Mouse (Mus musculus) brain, embryonic 14.5 days (tissue): ENCODE measurements around the gene Fignl1.

Experiments
- CTCF ChIP-seq: fragments of 200-500 bp; IDR thresholded peaks from 2 replicates; pipeline ENCODE4 v1.5.1; 2012; ENCODE audit warnings: inconsistent platforms, mild to moderate bottlenecking, moderate library complexity, borderline replicate concordance; ENCODE audit not compliant: insufficient read depth, insufficient read length; ENCODE audit errors: extremely low read depth
- POLR2A ChIP-seq: fragments of 200-500 bp; IDR thresholded peaks from 2 replicates; pipeline ENCODE4 v1.6.1; 2012; ENCODE audit warnings: mild to moderate bottlenecking, inconsistent platforms, borderline replicate concordance; ENCODE audit not compliant: poor library complexity, insufficient read depth, insufficient read length, severe bottlenecking; ENCODE audit errors: extremely low read depth

DNA sequence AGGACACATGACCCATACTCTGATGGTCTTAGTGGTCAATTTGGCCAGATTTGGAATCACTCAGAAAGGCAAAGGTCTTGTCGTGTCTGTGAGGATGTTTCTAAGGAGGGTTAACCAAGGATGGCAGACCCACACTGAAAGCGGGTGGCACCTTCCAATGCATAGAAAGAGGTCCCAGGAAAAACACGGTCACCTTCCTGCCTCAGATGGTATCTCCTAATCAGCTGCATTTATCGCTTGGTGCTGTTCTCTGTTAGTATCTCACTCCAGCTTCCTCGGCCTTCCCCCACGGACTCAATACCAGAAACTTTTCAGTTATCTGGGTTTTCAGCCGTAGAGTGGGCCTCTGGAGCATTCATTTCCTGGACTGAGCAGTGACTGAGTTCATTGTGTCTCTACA is 31.1 kb upstream of the Fignl1 start:
- TF ChIP-seq CTCF (no peak), POLR2A (no peak)
